Mouse (Mus musculus) hindbrain, embryonic 16.5 days (tissue): ENCODE results near the gene Tigd3. TPM values are rescaled to one million over a fixed set of nuclear protein-coding genes. Genes with fewer than 3 reads are reported as not detected.

Experiments used
- ATAC-seq: fragments of 200-750 bp; cut with Nextera tagmentation; 2 replicates; pipeline ENCODE4 v1.8.0; 2017; ENCODE audit warnings: moderate TSS enrichment, moderate library complexity
- H3K27ac ChIP-seq: fragments of 300-500 bp; sonication (generic); 2 replicates; pipeline ENCODE4 v1.5.1; 2014; ENCODE audit warnings: low read depth, mild to moderate bottlenecking, control low read depth, low read length, moderate library complexity
- H3K27me3 ChIP-seq: fragments of 300-500 bp; sonication (generic); replicated peaks from 2 replicates; pipeline ENCODE4 v1.6.1; 2014; ENCODE audit warnings: low read length; ENCODE audit not compliant: control insufficient read depth, insufficient read depth
- H3K36me3 ChIP-seq: fragments of 300-500 bp; sonication (generic); 2 replicates; pipeline ENCODE4 v1.6.1; 2014; ENCODE audit warnings: mild to moderate bottlenecking, low read length, moderate library complexity, mixed read lengths; ENCODE audit not compliant: control insufficient read depth, insufficient read depth
- H3K4me1 ChIP-seq: fragments of 300-500 bp; sonication (generic); 2 replicates; pipeline ENCODE4 v1.6.1; 2014; ENCODE audit warnings: low read depth, low read length; ENCODE audit not compliant: control insufficient read depth, insufficient read depth
- H3K4me2 ChIP-seq: fragments of 300-500 bp; sonication (generic); 2 replicates; pipeline ENCODE4 v1.6.1; 2014; ENCODE audit warnings: mild to moderate bottlenecking, low read length, control low read depth, moderate library complexity
- H3K4me3 ChIP-seq: fragments of 300-500 bp; sonication (generic); 2 replicates; pipeline ENCODE4 v1.5.1; 2014; ENCODE audit warnings: mild to moderate bottlenecking, low read length, control low read depth, moderate library complexity
- H3K9ac ChIP-seq: fragments of 300-500 bp; sonication (generic); 2 replicates; pipeline ENCODE4 v1.6.1; 2014; ENCODE audit warnings: low read depth, mild to moderate bottlenecking, control low read depth, low read length, moderate library complexity
- H3K9me3 ChIP-seq: fragments of 300-500 bp; sonication (generic); 2 replicates; pipeline ENCODE4 v1.6.1; 2014; ENCODE audit warnings: mild to moderate bottlenecking, low read length, moderate library complexity; ENCODE audit not compliant: control insufficient read depth
- WGBS: fragments of 180-500 bp; shearing (Covaris S2); extraction: QIAGEN DNeasy Blood & Tissue Kit; methylation state at CpG from one replicate; pipeline ENCODE4 v1.1.7; 2014; 5-methylcytosine and 5-hydroxymethylcytosine counted together
- polyA plus RNA-seq: library from polyadenylated mRNA; unstranded; fragments of >200 nt; fragmentation: Nextera tagmentation; extraction: Ambion mirVana; gene quantifications from 2 replicates; pipeline ENCODE4 v1.2.1, GENCODE M21; 2015

Tigd3 gene
- polyA plus RNA-seq, 1 experiment from 2014 or later: 10.0 TPM

DNA sequence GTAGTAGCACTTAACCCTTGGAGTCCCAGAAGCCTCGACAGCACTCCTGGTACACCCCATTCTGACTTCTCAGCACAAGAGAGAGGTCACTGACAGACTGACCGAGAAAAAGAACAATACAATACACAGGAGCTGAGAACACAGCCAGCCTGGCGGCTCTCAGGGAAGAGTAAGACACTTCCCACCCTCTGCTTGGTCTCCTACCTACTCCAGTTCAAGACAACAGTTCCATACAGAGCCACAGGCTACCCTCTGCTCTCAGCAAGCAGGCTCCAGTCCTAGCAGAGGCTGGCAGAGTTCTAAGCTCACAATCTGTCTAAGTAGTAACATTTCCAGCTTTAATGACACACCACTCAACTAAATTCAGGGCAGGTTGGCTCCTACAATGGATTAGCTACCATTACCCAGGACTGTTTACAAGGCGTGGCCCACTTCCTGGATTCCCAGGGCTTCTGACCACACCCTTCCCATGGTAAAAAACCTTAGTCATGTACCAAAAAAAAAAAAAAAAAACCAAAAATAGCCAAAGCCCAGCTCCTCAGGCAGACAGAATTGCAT lies 52.5 kb downstream of the Tigd3 start:
- WGBS: 46% methylated on average over 4 of the region's 4 CpGs
- no peak overlapping the region for H3K4me2 ChIP-seq
- no peak overlapping the region for H3K27ac ChIP-seq
- no peak overlapping the region for H3K4me3 ChIP-seq
- no peaks in the 10 kb centered on the region for H3K27me3 ChIP-seq
- peaks cover 22% of the 10 kb centered on the region for H3K4me1 ChIP-seq
- H3K9ac ChIP-seq: no peak overlapping the region
- no peaks in the 10 kb centered on the region for H3K9me3 ChIP-seq
- ATAC-seq: no peak
- H3K36me3 ChIP-seq: no peaks in the 10 kb centered on the region

Other genes with a start within 250 kb of the Tigd3 start
- gene Sipa1, start 230.4 kb downstream of the Tigd3 start, polyA plus RNA-seq: 14.3 and 19.1 TPM in 2 replicates
- gene Map3k11, start 205.4 kb downstream of the Tigd3 start, polyA plus RNA-seq: 9.2 and 13.2 TPM in 2 replicates
- 22.6 and 24.8 TPM in 2 replicates for gene Pcnx3, start 205.2 kb downstream of the Tigd3 start, polyA plus RNA-seq
- not detected in 2 replicates for gene Kcnk7, start 189.8 kb downstream of the Tigd3 start, polyA plus RNA-seq
- 21.6 and 29.7 TPM in 2 replicates for gene Ehbp1l1, start 167.8 kb downstream of the Tigd3 start, polyA plus RNA-seq
- gene Fam89b, start 164.5 kb downstream of the Tigd3 start, polyA plus RNA-seq: 118 and 128 TPM in 2 replicates
- gene Ltbp3, start 153.2 kb downstream of the Tigd3 start, polyA plus RNA-seq: 11.6 and 15.4 TPM in 2 replicates
- 83.2 and 93.9 TPM in 2 replicates for gene Scyl1, start 122.7 kb downstream of the Tigd3 start, polyA plus RNA-seq
- gene Frmd8, start 18.9 kb downstream of the Tigd3 start, polyA plus RNA-seq: 18.1 and 20.1 TPM in 2 replicates
- gene Slc25a45, start 16.3 kb downstream of the Tigd3 start, polyA plus RNA-seq: 2.2 and 2.6 TPM in 2 replicates
- gene Dpf2, start 18.9 kb upstream of the Tigd3 start, polyA plus RNA-seq: 94.0 and 117 TPM in 2 replicates
- 22.2 and 23.4 TPM in 2 replicates for gene Cdc42ep2, start 30.7 kb upstream of the Tigd3 start, polyA plus RNA-seq
- gene Pola2, start 70.1 kb upstream of the Tigd3 start, polyA plus RNA-seq: 22.4 and 26.6 TPM in 2 replicates
- gene Slc22a20, start 92.0 kb upstream of the Tigd3 start, polyA plus RNA-seq: not detected in 2 replicates
- 5.2 and 5.6 TPM in 2 replicates for gene Capn1, start 121.7 kb upstream of the Tigd3 start, polyA plus RNA-seq
- gene Syvn1, start 152.4 kb upstream of the Tigd3 start, polyA plus RNA-seq: 29.0 and 38.4 TPM in 2 replicates
- gene Mrpl49, start 163.6 kb upstream of the Tigd3 start, polyA plus RNA-seq: 62.4 and 68.8 TPM in 2 replicates
- gene Fau, start 163.7 kb upstream of the Tigd3 start, polyA plus RNA-seq: 471 and 479 TPM in 2 replicates
- gene Znhit2, start 167.0 kb upstream of the Tigd3 start, polyA plus RNA-seq: 31.5 and 35.2 TPM in 2 replicates
- 61.3 and 64.6 TPM in 2 replicates for gene Tm7sf2, start 174.2 kb upstream of the Tigd3 start, polyA plus RNA-seq
- gene Vps51, start 183.1 kb upstream of the Tigd3 start, polyA plus RNA-seq: 89.5 and 91.3 TPM in 2 replicates
- not detected in 2 replicates for gene Tmem262, start 185.9 kb upstream of the Tigd3 start, polyA plus RNA-seq
- gene Gm28374, start 188.1 kb upstream of the Tigd3 start, polyA plus RNA-seq: 1.2 and 1.5 TPM in 2 replicates
- 74.8 and 77.4 TPM in 2 replicates for gene Zfpl1, start 190.8 kb upstream of the Tigd3 start, polyA plus RNA-seq
- 6.8 and 7.7 TPM in 2 replicates for gene Cdca5, start 190.8 kb upstream of the Tigd3 start, polyA plus RNA-seq
- not detected in 2 replicates for gene AC131692.1, start 200.3 kb upstream of the Tigd3 start, polyA plus RNA-seq
- gene Naaladl1, start 211.6 kb upstream of the Tigd3 start, polyA plus RNA-seq: 0.41 and 0.43 TPM in 2 replicates
- gene Sac3d1, start 224.5 kb upstream of the Tigd3 start, polyA plus RNA-seq: 48.5 and 53.9 TPM in 2 replicates
- gene Snx15, start 234.2 kb upstream of the Tigd3 start, polyA plus RNA-seq: 64.3 and 66.9 TPM in 2 replicates
- not detected in 2 replicates for gene Batf2, start 246.8 kb upstream of the Tigd3 start, polyA plus RNA-seq
- 154 and 162 TPM in 2 replicates for gene Arl2, start 247.4 kb upstream of the Tigd3 start, polyA plus RNA-seq